Mouse (Mus musculus) embryonic fibroblast, embryonic 13.5 days (primary cell): ENCODE data around the gene Tnfrsf19. TPM values are rescaled to one million over a fixed set of nuclear protein-coding genes. Genes with fewer than 3 reads are reported as not detected.

Source experiments
- H3K27ac ChIP-seq: 2 replicates; pipeline ENCODE4 v1.5.1; 2012; ENCODE audit warnings: low read length, control low read depth, inconsistent platforms; ENCODE audit not compliant: insufficient read depth
- H3K4me1 ChIP-seq: 2 replicates; pipeline ENCODE4 v1.6.1; 2011; ENCODE audit warnings: low read length; ENCODE audit not compliant: control insufficient read depth, insufficient read depth
- H3K4me3 ChIP-seq: 2 replicates; pipeline ENCODE4 v1.5.1; 2011; ENCODE audit warnings: mild to moderate bottlenecking, control low read depth, low read length; ENCODE audit not compliant: insufficient read depth
- CTCF ChIP-seq: IDR thresholded peaks from 2 replicates; pipeline ENCODE4 v1.5.1; 2011; ENCODE audit warnings: mild to moderate bottlenecking, control low read depth, low read length, moderate library complexity, borderline replicate concordance; ENCODE audit not compliant: insufficient read depth
- POLR2A ChIP-seq: IDR thresholded peaks from 2 replicates; pipeline ENCODE4 v1.6.1; 2011; ENCODE audit warnings: low read depth, mild to moderate bottlenecking, control low read depth, low read length, moderate library complexity
- polyA plus RNA-seq: library from polyadenylated mRNA; stranded (reverse); fragments of >200 nt; gene quantifications from 2 replicates; pipeline ENCODE4 v1.2.4, GENCODE M21; 2011; ENCODE audit warnings: low read depth; ENCODE audit not compliant: missing spikeins, insufficient read length

Gene Tnfrsf19
- polyA plus RNA-seq, 1 experiment: 3.1 TPM

GRCm38 (mm10) chr14:60976231-60976630, 70.1 kb downstream of the Tnfrsf19 start:
- no peak overlapping the region for H3K27ac ChIP-seq
- H3K4me3 ChIP-seq: no peak overlapping the region
- TF ChIP-seq POLR2A (no peak), CTCF (no peak)
- peaks cover 8% of the 10 kb centered on the region for H3K4me1 ChIP-seq

- H3K27ac ChIP-seq: no peak overlapping the region
- peaks cover 8% of the 10 kb centered on the region for H3K4me1 ChIP-seq
- H3K4me3 ChIP-seq: no peak overlapping the region
- TF ChIP-seq POLR2A (no peak), CTCF (no peak)
Observed at GRCm38 (mm10) chr14:60975736-60976135, 70.6 kb downstream of the Tnfrsf19 start.

DNA sequence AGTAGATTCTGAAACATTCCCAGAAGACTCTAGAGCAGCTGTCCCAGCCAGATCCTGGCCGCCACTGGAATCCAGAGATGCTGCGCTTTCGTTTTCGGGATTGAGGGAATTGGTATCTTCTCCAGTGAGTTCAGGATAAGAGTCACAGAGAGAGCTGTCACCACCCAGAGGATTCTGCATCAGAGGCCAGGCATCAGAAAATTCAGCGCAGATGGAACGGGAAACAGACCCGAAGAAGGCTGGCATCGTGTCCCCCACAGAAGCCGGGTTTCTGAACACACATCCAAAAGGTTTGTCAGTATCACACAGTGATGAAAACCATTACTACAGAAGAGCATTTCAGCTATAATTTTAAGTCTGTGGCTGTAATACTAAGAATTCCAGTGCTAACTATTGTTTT, 75.3 kb downstream of the Tnfrsf19 start:
- Histone ChIP-seq H3K27ac (no peak overlapping the region), H3K4me3 (no peak overlapping the region), H3K4me1 (no peaks in the 10 kb centered on the region)
- TF ChIP-seq POLR2A (no peak), CTCF (no peak)

DNA sequence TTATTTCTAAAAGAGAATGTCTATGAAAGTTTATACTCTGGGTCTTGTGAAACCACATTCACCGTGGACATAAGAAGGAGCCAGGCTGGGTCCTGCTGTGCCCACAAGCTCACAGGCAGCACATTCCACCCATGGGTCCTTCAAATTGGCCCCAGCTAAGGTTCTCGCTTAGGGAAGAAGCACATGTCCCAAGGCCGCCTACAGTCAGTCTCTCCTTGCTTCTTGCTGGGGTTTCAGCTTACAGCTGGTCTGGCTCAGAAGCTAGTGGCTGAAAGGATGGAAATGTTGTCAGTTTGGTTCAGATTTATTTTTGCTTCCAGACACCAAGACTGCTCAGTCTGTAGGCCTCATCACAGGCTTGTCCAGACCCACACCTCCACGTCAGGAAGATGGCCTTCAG, 80.2 kb downstream of the Tnfrsf19 start:
- Histone ChIP-seq H3K4me1 (no peaks in the 10 kb centered on the region), H3K27ac (no peak overlapping the region), H3K4me3 (no peak overlapping the region)
- TF ChIP-seq CTCF: no peak
- no peak for TF ChIP-seq POLR2A

DNA sequence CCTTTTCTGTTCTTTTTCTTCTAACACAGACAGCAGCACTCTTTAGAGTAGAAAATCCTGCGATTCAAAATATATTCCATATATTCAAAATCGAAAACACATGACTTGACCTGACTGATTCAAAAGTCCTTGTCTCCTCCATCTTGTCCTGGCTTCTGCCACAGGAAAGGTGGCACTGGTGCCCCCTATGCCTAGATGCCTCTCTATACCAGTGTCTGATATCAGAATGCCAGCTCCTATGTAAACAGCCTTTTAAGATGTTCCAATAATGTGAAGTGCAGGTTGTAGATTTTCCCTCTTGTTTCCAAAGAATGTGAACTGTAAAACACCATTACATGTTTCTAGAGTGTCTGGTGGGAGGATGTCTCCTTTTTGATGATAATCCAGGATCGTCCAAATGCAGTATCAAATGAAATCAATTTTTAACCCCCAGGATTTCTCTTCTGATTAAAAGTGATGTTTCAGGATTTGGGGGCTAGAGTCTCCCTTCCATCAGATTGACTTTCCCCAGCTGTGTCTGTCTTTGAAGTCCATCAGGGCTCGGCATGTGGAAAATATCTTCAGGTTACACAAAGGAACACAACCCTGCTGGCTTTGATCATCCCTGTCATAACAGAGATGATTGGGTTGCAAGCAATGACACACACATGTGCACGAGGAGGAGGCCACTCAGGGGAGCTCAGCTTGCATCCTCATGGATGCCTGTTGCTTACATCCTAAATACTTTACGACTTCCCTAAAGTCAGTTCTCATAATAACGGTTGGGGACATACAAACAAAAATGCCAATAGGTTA, 82.1 kb downstream of the Tnfrsf19 start:
- Histone ChIP-seq H3K27ac (no peak overlapping the region), H3K4me3 (no peak overlapping the region), H3K4me1 (no peaks in the 10 kb centered on the region)
- no peak for TF ChIP-seq POLR2A

DNA sequence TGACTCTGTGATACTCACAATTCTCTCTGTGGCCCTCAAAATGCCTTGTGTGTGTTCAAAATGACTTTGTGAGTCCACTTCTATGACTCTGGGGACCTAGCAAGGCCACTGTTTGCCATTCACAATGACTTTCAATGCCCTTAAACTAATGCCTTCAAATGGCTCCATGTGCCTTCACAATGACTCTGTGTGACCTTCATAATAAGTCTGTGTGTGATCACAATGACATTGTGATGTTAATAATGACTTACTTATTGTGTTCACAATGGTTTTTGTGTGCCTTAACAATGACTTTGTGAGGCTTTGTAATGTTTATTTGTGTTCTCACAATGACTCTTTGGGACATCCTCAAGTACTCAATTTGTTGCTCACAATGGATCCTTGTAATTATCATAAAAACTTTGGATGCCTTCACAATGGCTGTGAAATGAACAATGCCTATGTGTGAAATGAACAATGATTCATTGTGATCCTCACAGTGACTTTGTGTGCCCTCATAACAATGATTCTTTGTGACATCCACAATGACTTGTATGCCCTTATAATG, 88.6 kb downstream of the Tnfrsf19 start:
- no peak overlapping the region for H3K4me3 ChIP-seq
- TF ChIP-seq POLR2A (no peak), CTCF (no peak)
- no peak overlapping the region for H3K27ac ChIP-seq

GRCm38 (mm10) chr14:60937481-60938039, 108.7 kb downstream of the Tnfrsf19 start:
- no peak overlapping the region for H3K4me3 ChIP-seq
- TF ChIP-seq CTCF (no peak), POLR2A (no peak)
- H3K27ac ChIP-seq: no peak overlapping the region
- H3K4me1 ChIP-seq: no peaks in the 10 kb centered on the region

More for the DNA sequence above, 88.6 kb downstream of the Tnfrsf19 start:
- H3K4me1 ChIP-seq: no peaks in the 10 kb centered on the region

GRCm38 (mm10) chr14:60935705-60936104, 110.6 kb downstream of the Tnfrsf19 start:
- TF ChIP-seq CTCF: no peak
- no peak for TF ChIP-seq POLR2A
- no peak overlapping the region for H3K27ac ChIP-seq
- H3K4me1 ChIP-seq: no peaks in the 10 kb centered on the region
- no peak overlapping the region for H3K4me3 ChIP-seq

GRCm38 (mm10) chr14:60926011-60926410, 120.3 kb downstream of the Tnfrsf19 start:
- TF ChIP-seq POLR2A (no peak), CTCF (no peak)
- Histone ChIP-seq H3K27ac (no peak overlapping the region), H3K4me1 (no peaks in the 10 kb centered on the region), H3K4me3 (no peak overlapping the region)

DNA sequence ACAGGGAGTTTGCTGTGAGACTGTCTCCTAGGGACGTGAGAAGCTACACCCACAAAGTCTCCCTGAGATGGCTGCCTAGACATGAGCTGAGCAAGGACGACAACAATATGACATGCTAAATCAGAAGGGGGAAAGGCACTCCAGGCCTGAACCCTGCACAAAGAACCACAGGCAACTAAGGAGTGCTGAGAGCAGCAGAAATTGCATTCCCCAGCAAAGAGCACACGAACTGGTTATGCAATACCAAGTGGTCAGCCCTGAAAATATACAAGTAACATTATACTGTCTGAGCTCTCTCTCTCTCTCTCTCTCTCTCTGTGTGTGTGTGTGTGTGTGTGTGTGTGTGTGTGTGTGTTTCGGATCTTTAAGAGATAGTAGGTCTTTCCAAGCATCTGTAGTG, 129.6 kb downstream of the Tnfrsf19 start:
- TF ChIP-seq POLR2A: no peak
- TF ChIP-seq CTCF: no peak
- Histone ChIP-seq H3K4me1 (no peaks in the 10 kb centered on the region), H3K27ac (no peak overlapping the region), H3K4me3 (no peak overlapping the region)

Other genes with a start within 250 kb of the Tnfrsf19 start
- 18.3 and 30.1 TPM in 2 replicates for gene Sacs, start 92.0 kb upstream of the Tnfrsf19 start, polyA plus RNA-seq
- not detected in 2 replicates for gene Sgcg, start 212.0 kb upstream of the Tnfrsf19 start, polyA plus RNA-seq